Mouse (Mus musculus): ENCODE results near the gene Mybph. TPM values are rescaled to one million over a fixed set of nuclear protein-coding genes. Genes with fewer than 3 reads are reported as not detected.
A peak's percentile ranks its signal among the peaks of the same experiment; 100 is the strongest.

Mybph gene
- polyA plus RNA-seq, 1 experiment from 2014 or later, result not detected

- ChIA-PET CTCF (no interaction called here), POLR2A (interaction anchor here (0.6 kb wide), 1 partner anchor 71 kb away, joined by 4 read pairs; no protein-coding TSS in a partner anchor)
- no peaks in the 10 kb centered on the region for H3K27me3 ChIP-seq
- in situ Hi-C loops (cut with MboI; ENCODE audit: low pct_unique_long_range_greater_than_20kb), result no loop called here
- DNase-seq (ENCODE audit: low read depth, low spot score) (no peak), ATAC-seq (no peak)
- TF ChIP-seq CTCF (IDR thresholded peaks at IDR 0.05), result no peak
These were observed 24.7 kb downstream of the Mybph start for GRCm38 (mm10) chr1:134217942-134218341.

GRCm38 (mm10) chr1:134219608-134220007 lies 26.4 kb downstream of the Mybph start:
- POLR2A ChIA-PET, result no interaction called here
- CTCF ChIA-PET, result no interaction called here
- no peak for DNase-seq (ENCODE audit: low read depth, low spot score)
- in situ Hi-C loops (cut with MboI; ENCODE audit: low pct_unique_long_range_greater_than_20kb), result no loop called here
- no peak for TF ChIP-seq CTCF (IDR thresholded peaks at IDR 0.05)
- no peak for ATAC-seq
- H3K27me3 ChIP-seq, result no peaks in the 10 kb centered on the region

- no peaks in the 10 kb centered on the region for H3K27me3 ChIP-seq
- DNase-seq (ENCODE audit: low read depth, low spot score), result peak; percentile 38
- POLR2A ChIA-PET, result no interaction called here
- CTCF ChIA-PET, result no interaction called here
- in situ Hi-C loops (cut with MboI; ENCODE audit: low pct_unique_long_range_greater_than_20kb), result no loop called here
- TF ChIP-seq CTCF (IDR thresholded peaks at IDR 0.05), result no peak
- no peak for ATAC-seq
These were observed 27.9 kb downstream of the Mybph start for GRCm38 (mm10) chr1:134221172-134221571.

DNA sequence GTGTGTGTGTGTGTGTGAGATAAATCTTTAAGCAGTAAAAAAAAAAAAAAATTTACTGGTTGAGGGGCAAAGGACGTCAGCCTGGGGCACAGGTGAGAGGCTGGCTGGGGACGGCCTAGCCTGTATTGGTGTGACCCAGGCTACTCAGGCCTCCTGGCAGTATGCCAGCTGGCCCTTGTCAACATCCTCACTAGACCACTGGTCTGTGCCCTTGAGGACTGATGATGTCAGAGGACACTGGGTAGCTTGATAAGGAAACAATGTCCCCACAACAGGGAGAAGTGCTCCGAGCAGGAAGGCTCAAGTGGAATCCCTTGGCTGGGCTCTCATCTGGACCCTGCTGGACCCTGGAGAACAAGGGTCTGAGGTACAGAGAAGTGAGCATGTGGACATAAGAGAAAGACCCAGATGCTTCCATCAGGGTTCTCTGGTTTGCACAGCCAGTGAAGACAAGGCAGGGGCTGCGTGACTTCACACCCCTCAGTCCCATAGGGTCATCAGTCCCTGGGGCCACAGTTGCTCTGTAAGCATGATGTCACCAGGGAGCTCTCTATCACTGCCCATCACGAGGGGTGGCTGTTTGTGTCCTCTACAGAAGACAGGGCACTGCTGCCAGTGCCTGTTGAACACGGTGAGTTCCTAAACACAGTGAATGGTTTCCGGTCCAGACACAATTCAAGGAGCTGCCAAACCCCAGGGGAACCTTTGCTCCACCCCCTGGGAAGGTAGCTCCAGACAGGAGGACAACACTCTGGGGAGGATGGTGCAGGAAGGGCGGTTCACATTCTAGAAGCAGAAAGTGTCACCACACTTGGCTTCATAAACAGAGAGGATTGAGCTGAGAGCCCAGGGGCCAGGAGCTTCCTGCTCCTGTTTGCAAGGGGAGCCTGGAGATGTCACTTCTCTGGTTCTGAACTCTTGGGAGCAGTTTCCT lies 29.1 kb downstream of the Mybph start:
- no peak for TF ChIP-seq CTCF (IDR thresholded peaks at IDR 0.05)
- DNase-seq (ENCODE audit: low read depth, low spot score) (no peak), ATAC-seq (no peak)
- ChIA-PET POLR2A (no interaction called here), CTCF (interaction anchor here (0.8 to 1.0 kb wide), 2 partner anchors 71 to 102 kb away, joined by 3 read pairs; no protein-coding TSS in a partner anchor)
- no peaks in the 10 kb centered on the region for H3K27me3 ChIP-seq
- in situ Hi-C loops (cut with MboI; ENCODE audit: low pct_unique_long_range_greater_than_20kb), result no loop called here

DNA sequence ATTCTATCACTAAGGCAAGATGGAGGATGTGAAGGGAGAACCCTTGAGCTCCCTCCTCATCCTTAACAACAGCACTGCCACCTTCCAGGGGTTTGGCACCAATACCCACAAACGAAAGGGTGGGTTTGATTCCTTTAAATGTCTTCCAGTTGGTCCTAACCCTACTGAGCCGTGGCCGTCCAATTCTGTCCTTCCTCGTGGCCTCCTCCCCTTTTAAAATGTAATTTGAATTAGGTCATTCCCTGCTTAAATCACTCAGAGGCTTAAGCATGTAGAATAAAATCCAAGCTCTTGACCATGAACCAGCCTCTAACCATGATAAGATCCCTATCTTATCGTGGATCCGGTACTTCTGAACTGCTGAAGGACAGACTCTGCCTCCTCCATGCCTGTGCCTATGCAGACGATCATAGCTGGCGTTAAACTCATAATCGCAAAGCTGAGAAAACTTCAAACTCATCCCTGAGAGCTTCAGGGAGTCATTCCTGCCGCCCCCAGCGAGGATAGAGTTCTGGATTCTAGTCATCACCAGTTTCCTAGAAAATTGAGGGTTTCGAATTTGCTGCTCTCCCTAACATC lies 31.5 kb downstream of the Mybph start:
- no peak for TF ChIP-seq CTCF (IDR thresholded peaks at IDR 0.05)
- in situ Hi-C loops (cut with MboI; ENCODE audit: low pct_unique_long_range_greater_than_20kb), result no loop called here
- H3K27me3 ChIP-seq, result no peaks in the 10 kb centered on the region
- CTCF ChIA-PET, result no interaction called here
- POLR2A ChIA-PET, result interaction anchor here (0.6 to 1.1 kb wide), 2 partner anchors 13 to 233 kb away, joined by 4 to 7 read pairs; no protein-coding TSS in a partner anchor
- DNase-seq (ENCODE audit: low read depth, low spot score) (no peak), ATAC-seq (no peak)

DNA sequence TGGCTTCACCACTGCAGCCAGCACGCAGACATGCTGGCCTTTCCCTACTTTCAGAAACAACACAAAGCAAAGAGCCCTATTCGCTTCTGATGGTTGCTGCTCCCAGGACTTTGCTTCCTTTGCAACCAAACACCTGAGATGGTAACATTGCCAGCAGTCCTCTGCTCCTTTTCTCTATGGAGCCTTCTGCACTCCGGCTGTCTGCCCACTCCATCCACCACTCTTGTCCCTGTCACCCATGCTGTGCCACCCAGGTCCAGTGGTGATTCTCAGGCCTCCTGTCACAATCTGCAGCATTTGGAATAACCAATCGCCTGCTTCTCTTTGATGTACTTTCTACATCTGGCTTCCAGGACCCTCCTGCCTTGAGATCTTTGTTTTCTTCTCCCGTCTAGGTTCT lies 32.1 kb downstream of the Mybph start:
- TF ChIP-seq CTCF (IDR thresholded peaks at IDR 0.05), result no peak
- H3K27me3 ChIP-seq, result no peaks in the 10 kb centered on the region
- POLR2A ChIA-PET, result interaction anchor here (1.1 kb wide), 1 partner anchor 13 kb away, joined by 7 read pairs; no protein-coding TSS in a partner anchor
- DNase-seq (ENCODE audit: low read depth, low spot score) (no peak), ATAC-seq (no peak)
- CTCF ChIA-PET, result no interaction called here
- in situ Hi-C loops (cut with MboI; ENCODE audit: low pct_unique_long_range_greater_than_20kb), result no loop called here

GRCm38 (mm10) chr1:134226739-134227138 lies 33.5 kb downstream of the Mybph start:
- no peak for TF ChIP-seq CTCF (IDR thresholded peaks at IDR 0.05)
- no peaks in the 10 kb centered on the region for H3K27me3 ChIP-seq
- DNase-seq (ENCODE audit: low read depth, low spot score), result no peak
- ChIA-PET CTCF (interaction anchor here (1.3 kb wide), 1 partner anchor 16 kb away, joined by 3 read pairs; no protein-coding TSS in a partner anchor), POLR2A (no interaction called here)
- ATAC-seq, result no peak
- in situ Hi-C loops (cut with MboI; ENCODE audit: low pct_unique_long_range_greater_than_20kb), result no loop called here

DNA sequence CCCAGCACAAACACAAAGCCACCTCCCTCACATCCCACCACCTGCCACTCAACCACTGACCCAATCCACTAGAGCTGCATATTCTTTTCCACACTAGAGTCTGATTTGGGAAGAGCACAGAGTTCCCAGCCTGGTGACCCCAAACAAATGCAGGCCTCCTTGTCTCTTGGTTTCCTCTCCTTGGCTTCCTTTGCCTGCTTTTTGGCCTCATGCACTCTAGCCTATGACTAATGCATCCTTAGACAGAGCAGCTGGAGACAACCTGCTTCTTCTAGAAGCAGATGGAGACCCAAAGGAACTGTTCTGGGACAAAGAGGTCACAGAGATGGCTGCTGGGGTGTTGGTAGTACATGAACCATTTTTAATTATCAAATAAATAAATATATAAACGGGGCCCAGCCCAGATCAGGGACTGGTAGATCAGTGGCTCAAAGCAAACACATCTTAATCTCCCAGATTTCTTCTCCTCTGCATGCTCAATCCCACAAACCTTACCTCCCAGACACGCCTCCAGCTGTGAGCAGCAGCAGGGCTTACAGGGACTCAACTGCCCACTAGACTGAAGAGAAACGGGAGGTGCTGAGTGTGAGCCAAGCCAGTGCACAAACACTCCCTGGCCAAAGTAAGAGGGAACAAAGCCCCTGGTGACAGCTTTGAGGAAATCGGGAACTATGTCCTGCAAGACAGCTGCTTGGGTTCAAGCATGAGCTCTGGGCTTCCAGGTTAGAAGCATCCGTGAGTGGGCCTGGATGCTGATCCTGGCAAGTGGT lies 36.7 kb downstream of the Mybph start:
- POLR2A ChIA-PET, result no interaction called here
- ATAC-seq (no peak), DNase-seq (ENCODE audit: low read depth, low spot score) (no peak)
- CTCF ChIA-PET, result no interaction called here
- H3K27me3 ChIP-seq, result no peaks in the 10 kb centered on the region
- TF ChIP-seq CTCF (IDR thresholded peaks at IDR 0.05), result no peak
- in situ Hi-C loops (cut with MboI; ENCODE audit: low pct_unique_long_range_greater_than_20kb), result no loop called here

GRCm38 (mm10) chr1:134230638-134231228 lies 37.5 kb downstream of the Mybph start:
- H3K27me3 ChIP-seq, result no peaks in the 10 kb centered on the region
- in situ Hi-C loops (cut with MboI; ENCODE audit: low pct_unique_long_range_greater_than_20kb), result no loop called here
- POLR2A ChIA-PET, result no interaction called here
- DNase-seq (ENCODE audit: low read depth, low spot score) (no peak), ATAC-seq (no peak)
- CTCF ChIA-PET, result no interaction called here
- no peak for TF ChIP-seq CTCF (IDR thresholded peaks at IDR 0.05)

GRCm38 (mm10) chr1:134231270-134231669 lies 38.0 kb downstream of the Mybph start:
- ChIA-PET CTCF (no interaction called here), POLR2A (no interaction called here)
- DNase-seq (ENCODE audit: low read depth, low spot score) (no peak), ATAC-seq (no peak)
- TF ChIP-seq CTCF (IDR thresholded peaks at IDR 0.05), result no peak
- H3K27me3 ChIP-seq, result no peaks in the 10 kb centered on the region
- in situ Hi-C loops (cut with MboI; ENCODE audit: low pct_unique_long_range_greater_than_20kb), result no loop called here

All from Patski (cell line).